Mouse (Mus musculus): Measurements from ENCODE around the gene Fam78a. TPM values are rescaled to one million over a fixed set of nuclear protein-coding genes. Genes with fewer than 3 reads are reported as not detected.
"Not testable (repeated sequence)": the region's sequence is repeated elsewhere in the genome, so short reads cannot be mapped to it uniquely, and the experiment has no call there.

The Fam78a gene
- polyA plus RNA-seq, 1 experiment from 2014 or later: 5.8 TPM

DNA sequence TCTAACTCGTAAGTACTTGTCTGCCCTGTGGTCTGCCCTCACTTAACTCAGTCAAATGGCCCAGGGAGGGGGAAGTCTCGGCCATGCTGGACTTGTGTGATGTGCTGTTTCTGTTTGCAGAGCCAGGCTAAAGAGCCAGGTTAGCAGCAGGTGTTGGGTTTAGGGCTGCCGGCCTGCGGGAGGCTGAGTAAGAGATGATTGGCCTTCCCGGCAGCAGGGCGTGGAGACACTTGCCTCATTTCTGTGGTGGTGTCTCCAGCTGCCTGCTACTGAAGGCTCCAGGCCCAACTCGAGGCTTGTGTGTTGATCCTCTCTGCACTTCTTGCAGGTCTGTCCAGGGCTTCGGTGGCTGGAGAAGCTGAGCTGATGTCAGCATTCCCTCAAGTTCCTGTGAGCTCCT, 32.9 kb downstream of the Fam78a start:
- no peak overlapping the region for H3K9ac ChIP-seq
- no peak overlapping the region for H3K4me2 ChIP-seq
- no peak overlapping the region for H3K4me3 ChIP-seq
- no peaks in the 10 kb centered on the region for H3K27me3 ChIP-seq
- no peaks in the 10 kb centered on the region for H3K4me1 ChIP-seq
- WGBS: 79% methylated on average over 8 of the region's 8 CpGs
- H3K9me3 ChIP-seq: no peaks in the 10 kb centered on the region
- H3K27ac ChIP-seq: no peak overlapping the region
- ATAC-seq (ENCODE audit: borderline replicate concordance, extremely low read depth, low FRiP score, low TSS enrichment): no peak
- peaks cover 53% of the 10 kb centered on the region for H3K36me3 ChIP-seq

DNA sequence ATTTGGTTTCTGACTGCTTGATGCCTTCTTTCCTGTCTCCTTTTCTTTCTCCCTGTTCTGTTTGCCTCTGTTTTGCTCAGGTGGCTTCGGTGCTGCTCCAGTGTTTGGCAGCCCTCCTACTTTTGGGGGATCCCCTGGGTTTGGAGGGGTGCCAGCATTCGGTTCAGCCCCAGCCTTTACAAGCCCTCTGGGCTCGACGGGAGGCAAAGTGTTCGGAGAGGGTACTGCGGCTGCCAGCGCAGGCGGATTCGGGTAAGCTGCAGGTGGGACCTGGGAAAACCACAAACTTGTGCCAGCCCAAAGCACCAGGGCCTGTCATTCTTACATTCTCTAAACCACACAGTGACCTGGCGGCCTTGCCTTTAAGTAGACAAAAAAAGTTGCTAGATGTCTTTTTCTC, 37.3 kb downstream of the Fam78a start:
- 87% methylated on average over 10 of the region's 10 CpGs for WGBS
- H3K27ac ChIP-seq: no peak overlapping the region
- H3K36me3 ChIP-seq: peaks cover 85% of the 10 kb centered on the region
- no peaks in the 10 kb centered on the region for H3K9me3 ChIP-seq
- no peak overlapping the region for H3K4me3 ChIP-seq
- no peaks in the 10 kb centered on the region for H3K27me3 ChIP-seq
- H3K4me2 ChIP-seq: no peak overlapping the region
- ATAC-seq (ENCODE audit: borderline replicate concordance, extremely low read depth, low FRiP score, low TSS enrichment): no peak
- H3K4me1 ChIP-seq: no peaks in the 10 kb centered on the region
- no peak overlapping the region for H3K9ac ChIP-seq

DNA sequence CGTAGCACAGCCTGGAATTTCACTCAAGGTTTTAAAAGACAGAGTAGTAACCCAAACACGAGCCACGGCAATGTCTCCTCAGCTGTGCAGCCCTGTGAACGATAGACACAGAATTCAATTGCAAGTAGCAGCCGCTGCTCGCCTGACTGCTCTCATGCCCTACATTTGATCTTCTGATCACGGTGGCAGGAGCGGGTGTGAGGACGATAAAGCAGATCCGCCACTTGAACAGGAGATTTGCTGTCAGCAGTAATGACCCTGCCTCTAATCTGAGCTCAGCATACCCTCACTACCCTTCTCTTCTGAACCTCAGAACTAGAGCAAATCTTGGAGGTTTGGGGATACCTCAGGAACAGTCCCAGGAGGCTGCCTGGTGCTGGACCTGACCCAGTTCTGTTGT, 38.6 kb downstream of the Fam78a start:
- Histone ChIP-seq H3K27ac (no peak overlapping the region), H3K4me1 (no peaks in the 10 kb centered on the region), H3K4me3 (no peak overlapping the region), H3K36me3 (peaks cover 83% of the 10 kb centered on the region), H3K9ac (no peak overlapping the region), H3K27me3 (no peaks in the 10 kb centered on the region), H3K9me3 (no peaks in the 10 kb centered on the region), H3K4me2 (no peak overlapping the region)
- ATAC-seq (ENCODE audit: borderline replicate concordance, extremely low read depth, low FRiP score, low TSS enrichment): no peak
- WGBS: 84% methylated on average over 10 of the region's 10 CpGs

DNA sequence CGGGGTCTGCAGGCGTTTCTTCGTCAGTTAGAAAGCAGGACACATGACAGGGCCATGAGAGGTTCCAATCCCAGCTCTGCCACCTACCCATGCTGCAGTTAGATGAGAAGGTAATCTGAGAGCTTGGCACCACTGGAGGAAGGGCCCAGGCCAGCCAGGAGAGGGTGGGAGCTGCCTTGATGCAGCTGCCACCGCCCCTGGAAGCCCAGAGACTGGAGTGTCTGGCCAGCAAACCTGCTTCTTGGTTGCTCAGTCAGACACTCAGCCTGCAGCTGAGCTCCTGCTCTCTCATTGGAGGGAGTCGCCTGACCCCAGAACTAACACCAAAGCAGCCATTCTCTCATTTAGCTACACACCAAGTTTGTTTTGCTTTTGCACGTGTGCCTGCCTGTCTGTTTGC, 39.3 kb downstream of the Fam78a start:
- Histone ChIP-seq H3K9ac (no peak overlapping the region), H3K4me1 (no peaks in the 10 kb centered on the region), H3K9me3 (no peaks in the 10 kb centered on the region), H3K27ac (no peak overlapping the region), H3K36me3 (peaks cover 82% of the 10 kb centered on the region), H3K27me3 (no peaks in the 10 kb centered on the region), H3K4me2 (no peak overlapping the region), H3K4me3 (no peak overlapping the region)
- WGBS: 78% methylated on average over 6 of the region's 6 CpGs
- ATAC-seq (ENCODE audit: borderline replicate concordance, extremely low read depth, low FRiP score, low TSS enrichment): no peak

DNA sequence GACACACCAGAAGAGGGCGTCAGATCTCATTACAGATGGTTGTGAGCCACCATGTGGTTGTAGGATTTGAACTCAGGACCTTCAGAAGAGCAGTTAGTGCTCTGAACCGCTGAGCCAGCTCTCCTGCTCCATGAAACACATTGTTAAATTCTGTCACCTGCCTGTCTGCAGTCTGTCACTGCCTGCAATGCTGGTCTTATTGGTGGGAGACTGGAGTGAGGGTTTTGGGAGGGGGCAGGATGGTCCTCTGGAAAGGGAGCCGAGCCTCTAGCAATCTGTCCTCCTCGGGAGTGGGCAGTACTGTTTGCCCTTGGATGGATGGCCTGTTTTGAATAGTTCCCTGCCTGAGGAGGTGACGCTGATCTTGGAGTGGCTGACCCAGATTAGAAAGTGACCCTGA, 40.8 kb downstream of the Fam78a start:
- Histone ChIP-seq H3K9ac (no peak overlapping the region), H3K27ac (no peak overlapping the region)

DNA sequence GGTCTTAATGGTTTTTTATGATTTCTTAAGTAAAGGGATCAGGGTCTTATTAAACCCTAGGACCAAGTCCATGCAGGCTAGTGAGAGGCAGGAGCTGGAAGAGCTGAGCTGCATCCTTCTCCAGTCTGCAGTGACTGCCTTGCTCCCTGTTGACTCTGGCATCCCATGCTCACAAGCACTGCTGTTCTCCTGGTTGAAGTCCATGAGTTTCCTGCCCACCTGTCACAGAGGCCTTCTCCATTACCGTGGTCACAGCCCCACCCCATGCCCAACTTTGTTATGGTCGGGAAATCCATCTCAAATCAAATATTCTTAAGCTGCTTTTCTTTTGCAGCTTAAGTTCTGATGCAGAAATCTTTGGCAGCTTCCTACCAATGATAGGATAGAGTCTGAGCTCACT, 43.6 kb downstream of the Fam78a start:
- peaks cover 77% of the 10 kb centered on the region for H3K36me3 ChIP-seq
- ATAC-seq (ENCODE audit: borderline replicate concordance, extremely low read depth, low FRiP score, low TSS enrichment): no peak
- H3K27ac ChIP-seq: no peak overlapping the region
- H3K4me3 ChIP-seq: no peak overlapping the region
- no peak overlapping the region for H3K4me2 ChIP-seq
- 84% methylated on average over 2 of the region's 2 CpGs for WGBS
- no peaks in the 10 kb centered on the region for H3K9me3 ChIP-seq
- no peak overlapping the region for H3K9ac ChIP-seq
- H3K4me1 ChIP-seq: no peaks in the 10 kb centered on the region
- H3K27me3 ChIP-seq: no peaks in the 10 kb centered on the region

More for the DNA sequence above, 40.8 kb downstream of the Fam78a start:
- no peak for ATAC-seq (ENCODE audit: borderline replicate concordance, extremely low read depth, low FRiP score, low TSS enrichment)
- no peaks in the 10 kb centered on the region for H3K9me3 ChIP-seq
- H3K36me3 ChIP-seq: peaks cover 84% of the 10 kb centered on the region
- H3K4me3 ChIP-seq: no peak overlapping the region
- H3K4me2 ChIP-seq: no peak overlapping the region
- no peaks in the 10 kb centered on the region for H3K4me1 ChIP-seq
- WGBS: 56% methylated on average over 5 of the region's 5 CpGs
- no peaks in the 10 kb centered on the region for H3K27me3 ChIP-seq

DNA sequence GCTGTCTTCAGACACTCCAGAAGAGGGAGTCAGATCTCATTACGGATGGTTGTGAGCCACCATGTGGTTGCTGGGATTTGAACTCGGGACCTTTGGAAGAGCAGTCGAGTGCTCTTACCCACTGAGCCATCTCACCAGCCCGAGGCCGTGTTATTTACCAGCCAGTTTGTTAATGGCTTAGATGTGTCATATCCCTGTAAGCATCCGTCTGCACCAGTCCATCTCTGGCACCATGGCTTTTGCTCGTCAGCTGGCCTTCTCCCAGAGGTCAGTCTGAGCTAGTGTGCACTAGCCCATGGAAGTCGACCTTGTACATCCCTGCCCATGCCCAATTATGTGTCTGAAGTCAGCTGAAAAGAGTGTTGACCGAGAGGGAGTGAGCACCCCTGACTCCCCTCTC, 44.0 kb downstream of the Fam78a start:
- H3K4me2 ChIP-seq; ATAC-seq (ENCODE audit: borderline replicate concordance, extremely low read depth, low FRiP score, low TSS enrichment); H3K4me3 ChIP-seq; H3K27ac ChIP-seq; H3K9me3 ChIP-seq; H3K4me1 ChIP-seq; H3K9ac ChIP-seq; H3K27me3 ChIP-seq: not testable (repeated sequence)
- H3K36me3 ChIP-seq: peaks cover 73% of the 10 kb centered on the region
- WGBS: 86% methylated on average over 9 of the region's 9 CpGs

DNA sequence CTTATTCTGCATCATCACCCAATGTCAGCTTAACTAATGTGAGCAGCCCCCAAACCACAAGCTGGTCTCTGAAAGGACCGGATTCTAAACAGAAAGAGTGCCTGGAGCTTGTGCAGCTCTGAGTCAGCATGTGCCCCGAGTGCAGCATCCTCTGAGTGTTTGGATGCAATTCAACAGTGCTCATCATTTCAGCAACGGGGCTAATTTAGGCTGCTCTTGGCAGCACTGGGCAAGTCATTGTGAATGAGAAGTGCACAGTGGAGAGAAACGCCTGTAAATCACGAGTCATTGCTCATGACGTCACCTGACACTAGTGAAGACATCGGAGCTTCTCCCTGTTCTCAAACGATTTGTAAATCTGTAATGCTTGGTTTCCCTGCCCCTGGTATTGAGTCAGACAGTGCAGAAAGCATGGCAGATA, 46.0 kb downstream of the Fam78a start:
- Histone ChIP-seq H3K9ac (no peak overlapping the region), H3K4me2 (no peak overlapping the region), H3K4me3 (no peak overlapping the region), H3K36me3 (peaks cover 74% of the 10 kb centered on the region), H3K27me3 (no peaks in the 10 kb centered on the region), H3K27ac (no peak overlapping the region), H3K4me1 (no peaks in the 10 kb centered on the region), H3K9me3 (no peaks in the 10 kb centered on the region)
- WGBS: 78% methylated on average over 8 of the region's 8 CpGs
- ATAC-seq (ENCODE audit: borderline replicate concordance, extremely low read depth, low FRiP score, low TSS enrichment): no peak

DNA sequence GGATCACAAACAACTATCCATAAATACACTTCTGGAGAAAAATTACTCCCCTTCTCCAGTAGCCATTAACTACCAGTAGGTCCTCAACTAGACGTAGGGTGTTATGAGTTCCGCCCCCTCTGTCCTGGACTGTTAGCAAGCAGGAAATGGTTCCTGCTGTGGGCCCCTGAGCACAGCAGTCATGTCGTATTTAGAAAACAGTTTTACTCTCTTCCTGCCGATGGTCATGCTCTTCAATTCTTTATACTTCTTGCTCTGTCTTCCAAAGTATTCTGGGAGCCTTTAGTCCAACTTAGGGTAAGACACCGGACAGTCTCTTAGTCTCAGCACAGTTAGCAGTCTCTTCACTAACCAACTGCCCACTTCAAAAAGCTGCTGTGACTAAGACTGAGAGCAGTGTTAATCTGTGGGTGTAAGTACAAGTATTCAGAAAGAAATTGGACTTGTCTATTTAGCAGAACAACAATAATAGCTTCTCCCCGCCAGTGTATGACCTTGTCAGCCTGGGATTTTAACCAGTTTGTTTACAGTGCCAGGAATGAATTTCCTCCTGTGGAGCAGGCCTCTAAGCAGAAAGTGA, 47.3 kb downstream of the Fam78a start:
- 53% methylated on average over 6 of the region's 6 CpGs for WGBS
- no peak for ATAC-seq (ENCODE audit: borderline replicate concordance, extremely low read depth, low FRiP score, low TSS enrichment)
- no peak overlapping the region for H3K9ac ChIP-seq

DNA sequence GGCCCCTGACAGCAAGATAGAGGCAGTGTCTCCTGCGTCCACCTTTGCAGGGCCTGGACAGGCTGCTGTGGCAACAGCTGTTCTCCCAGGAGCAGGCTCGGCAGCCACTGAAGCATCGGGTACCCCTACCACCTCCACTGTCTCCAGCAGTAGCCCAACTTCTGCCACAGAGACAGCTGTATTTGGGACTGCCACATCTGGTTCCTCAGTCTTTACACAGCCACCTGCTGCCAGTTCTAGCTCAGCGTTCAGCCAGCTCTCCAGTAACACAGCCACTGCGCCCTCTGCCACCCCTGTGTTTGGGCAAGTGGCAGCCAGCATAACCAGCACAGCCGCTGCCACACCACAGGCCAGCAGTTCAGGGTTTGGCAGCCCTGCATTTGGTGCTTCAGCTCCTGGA, 50.5 kb downstream of the Fam78a start:
- WGBS: 93% methylated on average over 6 of the region's 6 CpGs
- Histone ChIP-seq H3K4me3 (no peak overlapping the region), H3K4me1 (no peaks in the 10 kb centered on the region), H3K27ac (no peak overlapping the region), H3K9me3 (no peaks in the 10 kb centered on the region), H3K27me3 (no peaks in the 10 kb centered on the region), H3K36me3 (peaks cover 70% of the 10 kb centered on the region), H3K4me2 (no peak overlapping the region), H3K9ac (no peak overlapping the region)
- ATAC-seq (ENCODE audit: borderline replicate concordance, extremely low read depth, low FRiP score, low TSS enrichment): no peak

More for the DNA sequence above, 47.3 kb downstream of the Fam78a start:
- Histone ChIP-seq H3K36me3 (peaks cover 75% of the 10 kb centered on the region), H3K27me3 (no peaks in the 10 kb centered on the region), H3K9me3 (no peaks in the 10 kb centered on the region), H3K4me3 (no peak overlapping the region), H3K4me1 (no peaks in the 10 kb centered on the region), H3K27ac (peak overlapping the region; percentile 26), H3K4me2 (no peak overlapping the region)

DNA sequence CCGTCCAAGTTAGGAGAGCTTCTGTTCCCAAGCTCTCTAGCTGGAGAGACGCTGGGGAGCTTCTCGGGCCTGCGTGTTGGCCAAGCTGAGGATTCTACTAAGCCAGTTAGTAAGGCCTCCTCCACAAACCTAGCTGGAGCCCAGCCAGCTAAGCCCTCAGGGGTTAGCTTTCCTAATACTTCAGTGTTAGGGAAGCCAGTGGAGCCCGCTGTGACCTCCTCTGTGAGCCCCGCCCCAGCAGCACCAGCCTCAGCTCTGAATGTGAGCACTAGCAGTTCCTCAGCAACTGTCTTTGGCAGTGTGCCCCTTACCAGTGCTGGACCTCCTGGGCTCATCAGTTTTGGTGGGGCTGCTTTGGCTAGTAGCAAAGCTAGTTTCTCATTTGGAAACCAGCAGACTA, 51.2 kb downstream of the Fam78a start:
- no peak overlapping the region for H3K9ac ChIP-seq
- no peak overlapping the region for H3K4me2 ChIP-seq
- peaks cover 67% of the 10 kb centered on the region for H3K36me3 ChIP-seq
- no peaks in the 10 kb centered on the region for H3K27me3 ChIP-seq
- ATAC-seq (ENCODE audit: borderline replicate concordance, extremely low read depth, low FRiP score, low TSS enrichment): no peak
- WGBS: 88% methylated on average over 6 of the region's 6 CpGs
- no peak overlapping the region for H3K4me3 ChIP-seq
- no peaks in the 10 kb centered on the region for H3K4me1 ChIP-seq
- no peaks in the 10 kb centered on the region for H3K9me3 ChIP-seq
- no peak overlapping the region for H3K27ac ChIP-seq

DNA sequence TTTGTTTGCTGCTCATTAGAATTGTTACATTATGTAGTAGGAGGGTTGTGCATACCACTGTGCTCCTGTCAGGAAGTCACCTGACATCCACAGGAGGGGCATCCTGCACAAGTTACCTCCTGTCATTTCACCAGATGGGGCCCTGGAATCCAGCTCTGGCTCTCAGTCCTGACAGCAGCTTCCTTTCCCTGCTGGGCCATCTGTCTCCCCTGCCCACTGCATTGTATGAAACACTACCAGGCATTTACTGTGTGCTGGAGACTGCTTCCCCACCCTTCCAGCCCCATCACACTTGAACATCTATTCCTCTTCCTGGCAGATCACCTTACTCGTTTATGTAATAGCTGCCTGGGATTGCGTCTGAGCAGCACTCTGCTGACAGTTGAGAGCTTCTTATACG, 55.0 kb downstream of the Fam78a start:
- Histone ChIP-seq H3K27ac (no peak overlapping the region), H3K9me3 (no peaks in the 10 kb centered on the region), H3K9ac (no peak overlapping the region), H3K27me3 (no peaks in the 10 kb centered on the region), H3K4me2 (no peak overlapping the region), H3K4me1 (no peaks in the 10 kb centered on the region), H3K36me3 (peaks cover 76% of the 10 kb centered on the region), H3K4me3 (no peak overlapping the region)
- WGBS: 59% methylated on average over 3 of the region's 3 CpGs
- no peak for ATAC-seq (ENCODE audit: borderline replicate concordance, extremely low read depth, low FRiP score, low TSS enrichment)

DNA sequence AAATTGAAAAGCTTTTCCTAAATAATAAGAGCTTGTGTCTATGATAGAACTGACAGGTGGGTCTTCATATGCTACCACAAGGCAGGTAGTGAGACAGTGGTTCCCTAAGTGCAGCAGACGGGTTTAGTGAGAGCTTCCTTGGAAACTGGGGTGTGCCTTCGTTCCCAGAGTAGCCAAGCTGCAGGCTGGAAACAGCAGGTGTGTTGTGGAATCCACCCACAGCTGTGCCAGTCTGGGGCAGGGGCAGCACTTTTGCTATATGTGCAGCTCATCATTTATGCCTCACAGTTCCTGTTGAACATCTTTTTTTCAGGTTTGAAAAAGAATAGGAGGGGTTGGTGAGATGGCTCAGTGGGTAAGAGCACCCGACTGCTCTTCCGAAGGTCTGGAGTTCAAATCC, 60.3 kb downstream of the Fam78a start:
- H3K4me3 ChIP-seq: no peak overlapping the region
- WGBS: 92% methylated on average over 4 of the region's 4 CpGs
- peaks cover 81% of the 10 kb centered on the region for H3K36me3 ChIP-seq
- H3K9ac ChIP-seq: no peak overlapping the region
- H3K9me3 ChIP-seq: no peaks in the 10 kb centered on the region
- ATAC-seq (ENCODE audit: borderline replicate concordance, extremely low read depth, low FRiP score, low TSS enrichment): no peak
- H3K27ac ChIP-seq: no peak overlapping the region
- H3K27me3 ChIP-seq: no peaks in the 10 kb centered on the region
- H3K4me1 ChIP-seq: no peaks in the 10 kb centered on the region
- H3K4me2 ChIP-seq: no peak overlapping the region

All from lung, embryonic 15.5 days (tissue).